ENCODE assay signal across 8 mouse cellular contexts in genomic region chr11:96304381-96305195, GRCm38 (mm10). TPM values are rescaled to one million over a fixed set of nuclear protein-coding genes. Genes with fewer than 3 reads are reported as not detected.
DNase-seq lines count a peak whose midpoint lies in the region; ATAC-seq and TF ChIP-seq lines count a peak whose summit lies in the region.
"Had no signal": no experiment of that assay in that cellular context is flagged by ENCODE, and none has a peak within 500 bp of the region (broad histone marks: within the 10 kb centered on the region; RNA-seq: fewer than 3 reads in every experiment).

No protein-coding gene starts in this region.

- TF ChIP-seq EP300 in heart, postnatal 0 days (IDR thresholded peaks at IDR 0.05; ENCODE audit: low read depth) = no peak

- peak overlapping the region; percentile 23 for H3K4me3 ChIP-seq in heart, postnatal 0 days (ENCODE audit: low read depth, low read length)
- peak overlapping the region; percentile 55 for H3K4me3 ChIP-seq in intestine, embryonic 14.5 days (ENCODE audit: low read depth, low read length)
- peak overlapping the region; percentile 28 for H3K4me3 ChIP-seq in limb, embryonic 11.5 days (ENCODE audit: low read depth, low read length)
- H3K4me3 ChIP-seq in neural tube, embryonic 15.5 days (replicated peaks) = peak overlapping the region; percentile 60

- no peak for DNase-seq in heart, postnatal 0 days (ENCODE audit: low spot score)
- DNase-seq in heart, adult 18-20 months = no peak
- no peak for DNase-seq in intestine, embryonic 14.5 days (ENCODE audit: low spot score)
- no peak for DNase-seq in limb, embryonic 11.5 days (ENCODE audit: low spot score)
- DNase-seq in cerebellum, postnatal 36 days = no peak
- no peak for DNase-seq in left cerebral cortex, adult 8-10 months (ENCODE audit: low spot score in 2 of 2)
- DNase-seq: layer of hippocampus, postnatal 36 days had no signal

- TF ChIP-seq CTCF in heart, postnatal 0 days (IDR thresholded peaks at IDR 0.05; ENCODE audit: low read depth) = no peak

- no peaks in the 10 kb centered on the region for H3K4me1 ChIP-seq in heart, postnatal 0 days (ENCODE audit: control insufficient read depth, insufficient read depth)
- H3K4me1 ChIP-seq in intestine, embryonic 14.5 days (replicated peaks; ENCODE audit: control insufficient read depth, insufficient read depth, low read length) = peaks cover 59% of the 10 kb centered on the region
- peaks cover 22% of the 10 kb centered on the region for H3K4me1 ChIP-seq in limb, embryonic 11.5 days (ENCODE audit: control insufficient read depth, insufficient read depth, low read length)
- H3K4me1 ChIP-seq in neural tube, embryonic 15.5 days = peaks cover 83% of the 10 kb centered on the region

- no peak overlapping the region for H3K9ac ChIP-seq in heart, postnatal 0 days (replicated peaks; ENCODE audit: low read depth, low read length)
- peak overlapping the region; percentile 96 for H3K9ac ChIP-seq in intestine, embryonic 14.5 days (ENCODE audit: low read length)
- H3K9ac ChIP-seq in limb, embryonic 11.5 days (ENCODE audit: low read length) = no peak overlapping the region; the same call in 1 of the 2 replicates
- peak overlapping the region; percentile 83 for H3K9ac ChIP-seq in neural tube, embryonic 15.5 days (replicated peaks)

- WGBS in heart, postnatal 0 days = 4% methylated on average over 38 of the region's 38 CpGs
- whole genome bisulfite sequencing in intestine, embryonic 14.5 days = 7% methylated on average over 38 of the region's 38 CpGs
- 1% methylated on average over 38 of the region's 38 CpGs for WGBS in limb, embryonic 11.5 days
- WGBS in neural tube, embryonic 15.5 days = 2% methylated on average over 38 of the region's 38 CpGs

- H3K27ac ChIP-seq in heart, postnatal 0 days (ENCODE audit: low read depth) = no peak overlapping the region
- peak overlapping the region; percentile 99 for H3K27ac ChIP-seq in intestine, embryonic 14.5 days (ENCODE audit: low read depth)
- no peak overlapping the region for H3K27ac ChIP-seq in limb, embryonic 11.5 days (replicated peaks; ENCODE audit: low read depth, low read length)
- peak overlapping the region; percentile 99 for H3K27ac ChIP-seq in neural tube, embryonic 15.5 days (replicated peaks)

- H3K27me3 ChIP-seq in heart, postnatal 0 days (ENCODE audit: control insufficient read depth, insufficient read depth, low read length) = peaks cover 100% of the 10 kb centered on the region
- H3K27me3 ChIP-seq in intestine, embryonic 14.5 days (replicated peaks; ENCODE audit: control insufficient read depth, insufficient read depth, low read length) = peaks cover 23% of the 10 kb centered on the region
- peaks cover 96% of the 10 kb centered on the region for H3K27me3 ChIP-seq in limb, embryonic 11.5 days (ENCODE audit: control insufficient read depth, insufficient read depth, low read length)
- no peaks in the 10 kb centered on the region for H3K27me3 ChIP-seq in neural tube, embryonic 15.5 days (replicated peaks)

- no peaks in the 10 kb centered on the region for H3K36me3 ChIP-seq in heart, postnatal 0 days (replicated peaks; ENCODE audit: control insufficient read depth, insufficient read depth, low read length)
- H3K36me3 ChIP-seq in intestine, embryonic 14.5 days (ENCODE audit: control insufficient read depth, insufficient read depth, low read length) = no peaks in the 10 kb centered on the region
- H3K36me3 ChIP-seq in limb, embryonic 11.5 days (ENCODE audit: control insufficient read depth, insufficient read depth, low read length) = no peaks in the 10 kb centered on the region
- no peaks in the 10 kb centered on the region for H3K36me3 ChIP-seq in neural tube, embryonic 15.5 days

- no peak for ATAC-seq in heart, postnatal 0 days (ENCODE audit: insufficient read depth, low read depth)
- ATAC-seq in intestine, embryonic 14.5 days (replicated peaks; ENCODE audit: low FRiP score, low TSS enrichment, low read depth) = no peak
- no peak for ATAC-seq in limb, embryonic 11.5 days (ENCODE audit: insufficient number of reproducible peaks, low FRiP score, low TSS enrichment, low read depth)
- ATAC-seq in neural tube, embryonic 15.5 days (ENCODE audit: low FRiP score) = no peak

- peak overlapping the region; percentile 41 for H3K4me2 ChIP-seq in heart, postnatal 0 days (ENCODE audit: low read depth, low read length)
- peak overlapping the region; percentile 89 for H3K4me2 ChIP-seq in intestine, embryonic 14.5 days (ENCODE audit: low read length)
- peak overlapping the region; percentile 48 for H3K4me2 ChIP-seq in limb, embryonic 11.5 days (ENCODE audit: low read depth, severe bottlenecking)
- H3K4me2 ChIP-seq in neural tube, embryonic 15.5 days = peak overlapping the region; percentile 87

- no peaks in the 10 kb centered on the region for H3K9me3 ChIP-seq in heart, postnatal 0 days (replicated peaks; ENCODE audit: control insufficient read depth, low read length)
- H3K9me3 ChIP-seq in intestine, embryonic 14.5 days (ENCODE audit: control insufficient read depth, low read length) = no peaks in the 10 kb centered on the region
- H3K9me3 ChIP-seq in limb, embryonic 11.5 days (ENCODE audit: control insufficient read depth, low read length) = no peaks in the 10 kb centered on the region
- no peaks in the 10 kb centered on the region for H3K9me3 ChIP-seq in neural tube, embryonic 15.5 days (replicated peaks)

RNA-seq across cellular contexts. Expression of gene Hoxb5, which starts 1.5 kb away (rescaled TPM):
- total RNA-seq in heart, postnatal 0 days (2014; rRNA removed; ENCODE audit: low replicate concordance) = 0.19 TPM in 1 of 2 replicates, not detected in the other
- polyA plus RNA-seq in heart, postnatal 0 days (2015; fragmentation: Nextera tagmentation; extraction: Ambion mirVana) = 0.08 and 0.25 TPM in 2 replicates
- under 1 TPM; 0.12 to 0.21 TPM for total RNA-seq in heart, adult 18-20 months (2021)
- 49.6 and 51.6 TPM in 2 replicates for polyA plus RNA-seq in intestine, embryonic 14.5 days (2014; fragmentation: Nextera tagmentation; extraction: Ambion mirVana)
- polyA plus RNA-seq in limb, embryonic 11.5 days (2014; fragmentation: Nextera tagmentation; extraction: Ambion mirVana) = 2.1 and 2.6 TPM in 2 replicates
- 39.5 and 106 TPM in 2 replicates for polyA plus RNA-seq in neural tube, embryonic 15.5 days (2015; fragmentation: Nextera tagmentation; extraction: Ambion mirVana)
- total RNA-seq in left cerebral cortex, adult 8-10 months (2022) = not detected
- total RNA-seq: layer of hippocampus, postnatal 36 days had no signal

RNA-seq across cellular contexts. Expression of gene Hoxb6, which starts 12.3 kb away (rescaled TPM):
- total RNA-seq in heart, postnatal 0 days (2014; rRNA removed; ENCODE audit: low replicate concordance) = not detected in 2 replicates
- polyA plus RNA-seq in heart, postnatal 0 days (2015; fragmentation: Nextera tagmentation; extraction: Ambion mirVana) = not detected in 2 replicates
- total RNA-seq in heart, adult 18-20 months (2021) = not detected
- polyA plus RNA-seq in intestine, embryonic 14.5 days (2014; fragmentation: Nextera tagmentation; extraction: Ambion mirVana) = 18.1 and 24.1 TPM in 2 replicates
- 1.9 and 2.8 TPM in 2 replicates for polyA plus RNA-seq in limb, embryonic 11.5 days (2014; fragmentation: Nextera tagmentation; extraction: Ambion mirVana)
- polyA plus RNA-seq in neural tube, embryonic 15.5 days (2015; fragmentation: Nextera tagmentation; extraction: Ambion mirVana) = 109 and 135 TPM in 2 replicates
- total RNA-seq in left cerebral cortex, adult 8-10 months (2022) = not detected
- total RNA-seq: layer of hippocampus, postnatal 36 days had no signal

RNA-seq across cellular contexts. Expression of gene Hoxb4, which starts 13.5 kb away (rescaled TPM):
- total RNA-seq in heart, postnatal 0 days (2014; rRNA removed; ENCODE audit: low replicate concordance) = 0.39 and 2.3 TPM in 2 replicates
- 0.19 and 0.25 TPM in 2 replicates for polyA plus RNA-seq in heart, postnatal 0 days (2015; fragmentation: Nextera tagmentation; extraction: Ambion mirVana)
- total RNA-seq in heart, adult 18-20 months (2021) = under 1 TPM; 0.62 to 0.64 TPM
- 3.5 and 3.8 TPM in 2 replicates for polyA plus RNA-seq in intestine, embryonic 14.5 days (2014; fragmentation: Nextera tagmentation; extraction: Ambion mirVana)
- 0.33 and 0.45 TPM in 2 replicates for polyA plus RNA-seq in limb, embryonic 11.5 days (2014; fragmentation: Nextera tagmentation; extraction: Ambion mirVana)
- 3.7 and 5.0 TPM in 2 replicates for polyA plus RNA-seq in neural tube, embryonic 15.5 days (2015; fragmentation: Nextera tagmentation; extraction: Ambion mirVana)
- under 1 TPM in 1 of 4 experiments, not detected in 3; 0.11 TPM for total RNA-seq in left cerebral cortex, adult 8-10 months (2022)
- total RNA-seq: layer of hippocampus, postnatal 36 days had no signal

RNA-seq across cellular contexts. Expression of gene Hoxb7, which starts 18.2 kb away (rescaled TPM):
- total RNA-seq in heart, postnatal 0 days (2014; rRNA removed; ENCODE audit: low replicate concordance) = not detected in 2 replicates
- polyA plus RNA-seq in heart, postnatal 0 days (2015; fragmentation: Nextera tagmentation; extraction: Ambion mirVana) = 0.20 TPM in 1 of 2 replicates, not detected in the other
- total RNA-seq in heart, adult 18-20 months (2021) = not detected
- polyA plus RNA-seq in intestine, embryonic 14.5 days (2014; fragmentation: Nextera tagmentation; extraction: Ambion mirVana) = 11.7 and 13.2 TPM in 2 replicates
- 3.7 and 4.3 TPM in 2 replicates for polyA plus RNA-seq in limb, embryonic 11.5 days (2014; fragmentation: Nextera tagmentation; extraction: Ambion mirVana)
- polyA plus RNA-seq in neural tube, embryonic 15.5 days (2015; fragmentation: Nextera tagmentation; extraction: Ambion mirVana) = 101 and 115 TPM in 2 replicates
- total RNA-seq in left cerebral cortex, adult 8-10 months (2022) = not detected
- total RNA-seq: layer of hippocampus, postnatal 36 days had no signal

RNA-seq across cellular contexts. Expression of gene Hoxb3, which starts 18.5 kb away (rescaled TPM):
- total RNA-seq in heart, postnatal 0 days (2014; rRNA removed; ENCODE audit: low replicate concordance) = 0.08 and 0.66 TPM in 2 replicates
- 0.15 and 0.32 TPM in 2 replicates for polyA plus RNA-seq in heart, postnatal 0 days (2015; fragmentation: Nextera tagmentation; extraction: Ambion mirVana)
- total RNA-seq in heart, adult 18-20 months (2021) = under 1 TPM; 0.12 to 0.57 TPM
- polyA plus RNA-seq in intestine, embryonic 14.5 days (2014; fragmentation: Nextera tagmentation; extraction: Ambion mirVana) = 3.7 and 4.9 TPM in 2 replicates
- 0.68 and 0.78 TPM in 2 replicates for polyA plus RNA-seq in limb, embryonic 11.5 days (2014; fragmentation: Nextera tagmentation; extraction: Ambion mirVana)
- polyA plus RNA-seq in neural tube, embryonic 15.5 days (2015; fragmentation: Nextera tagmentation; extraction: Ambion mirVana) = 8.0 and 12.6 TPM in 2 replicates
- total RNA-seq in left cerebral cortex, adult 8-10 months (2022) = not detected
- total RNA-seq: layer of hippocampus, postnatal 36 days had no signal

Comparison
In these comparisons a context has a peak if more than half of its experiments do, and no peak if none do; other contexts are left out.
1. H3K27ac ChIP-seq: peak in intestine, embryonic 14.5 days (single experiment) and neural tube, embryonic 15.5 days (single experiment); none in heart, postnatal 0 days (single experiment) and limb, embryonic 11.5 days (single experiment).
2. H3K9ac ChIP-seq: peak in intestine, embryonic 14.5 days (single experiment) and neural tube, embryonic 15.5 days (single experiment); none in heart, postnatal 0 days (single experiment) and limb, embryonic 11.5 days (single experiment).
3. RNA of gene Hoxb5, which starts 1.5 kb away (polyA plus RNA-seq): 39.5 to 106 TPM in neural tube, embryonic 15.5 days and 49.6 to 51.6 TPM in intestine, embryonic 14.5 days; 2.1 to 2.6 TPM in limb, embryonic 11.5 days and 0.08 to 0.25 TPM in heart, postnatal 0 days; every median in the first group is over 10 times any median in the second.
4. Peak in every context shown above with its lines, with median percentiles within 50 percentile points of each other: H3K4me2 ChIP-seq and H3K4me3 ChIP-seq.